Mouse (Mus musculus): ENCODE measurements around the gene Abcb11. TPM values are rescaled to one million over a fixed set of nuclear protein-coding genes. Genes with fewer than 3 reads are reported as not detected.

Abcb11 gene
- polyA plus RNA-seq, 1 experiment from 2014 or later, result 0.11 TPM

- ATAC-seq (ENCODE audit: extremely low read depth, insufficient number of reproducible peaks, low FRiP score, low TSS enrichment), result no peak
- Histone ChIP-seq H3K4me1 (0 out of 2 replicates have a peak, but pooled peaks cover 4% of the 10 kb centered on the region), H3K4me3 (no peak overlapping the region), H3K9ac (no peak overlapping the region), H3K27ac (replicated peaks) (0 out of 2 replicates have a peak overlapping the region, but pooled peaks have one; percentile 8), H3K9me3 (no peaks in the 10 kb centered on the region), H3K4me2 (no peak overlapping the region), H3K27me3 (replicated peaks) (no peaks in the 10 kb centered on the region), H3K36me3 (no peaks in the 10 kb centered on the region)
- 55% methylated on average over 5 of the region's 5 CpGs for WGBS
Observed at GRCm38 (mm10) chr2:69221868-69222416, 120.5 kb downstream of the Abcb11 start.

- H3K9ac ChIP-seq, result no peak overlapping the region
- H3K9me3 ChIP-seq, result no peaks in the 10 kb centered on the region
- no peak overlapping the region for H3K27ac ChIP-seq (replicated peaks)
- no peak overlapping the region for H3K4me2 ChIP-seq
- H3K4me1 ChIP-seq, result no peaks in the 10 kb centered on the region
- 78% methylated on average over 7 of the region's 7 CpGs for whole genome bisulfite sequencing
- ATAC-seq (ENCODE audit: extremely low read depth, insufficient number of reproducible peaks, low FRiP score, low TSS enrichment), result no peak
- no peaks in the 10 kb centered on the region for H3K27me3 ChIP-seq (replicated peaks)
- H3K4me3 ChIP-seq, result no peak overlapping the region
- H3K36me3 ChIP-seq, result no peaks in the 10 kb centered on the region
Observed at GRCm38 (mm10) chr2:69215242-69215641, 127.2 kb downstream of the Abcb11 start.

GRCm38 (mm10) chr2:69212652-69213051, 129.8 kb downstream of the Abcb11 start:
- Histone ChIP-seq H3K4me2 (no peak overlapping the region), H3K4me3 (no peak overlapping the region), H3K27ac (replicated peaks) (no peak overlapping the region), H3K27me3 (replicated peaks) (no peaks in the 10 kb centered on the region), H3K4me1 (no peaks in the 10 kb centered on the region), H3K9me3 (no peaks in the 10 kb centered on the region), H3K9ac (no peak overlapping the region), H3K36me3 (no peaks in the 10 kb centered on the region)
- no peak for ATAC-seq (ENCODE audit: extremely low read depth, insufficient number of reproducible peaks, low FRiP score, low TSS enrichment)
- WGBS, result 65% methylated on average over 10 of the region's 10 CpGs

GRCm38 (mm10) chr2:69210773-69211172, 131.6 kb downstream of the Abcb11 start, which contains the start of gene G6pc2:
Gene G6pc2, plus strand, starts transcription at chr2:69211073.
- Histone ChIP-seq H3K4me1 (0 out of 2 replicates have a peak, but pooled peaks cover 2% of the 10 kb centered on the region), H3K4me3 (no peak within 1 kb of the TSS), H3K9me3 (no peaks in the 10 kb centered on the region), H3K27ac (replicated peaks) (no peak within 1 kb of the TSS), H3K27me3 (replicated peaks) (no peaks in the 10 kb centered on the region), H3K36me3 (no peaks in the 10 kb centered on the region), H3K9ac (no peak within 1 kb of the TSS), H3K4me2 (no peak within 1 kb of the TSS)
- WGBS, result 73% methylated on average over 7 of the region's 7 CpGs
- no peak for ATAC-seq (ENCODE audit: extremely low read depth, insufficient number of reproducible peaks, low FRiP score, low TSS enrichment)

- no peaks in the 10 kb centered on the region for H3K27me3 ChIP-seq (replicated peaks)
- no peak overlapping the region for H3K27ac ChIP-seq (replicated peaks)
- H3K4me1 ChIP-seq, result peaks cover 10% of the 10 kb centered on the region
- H3K36me3 ChIP-seq, result no peaks in the 10 kb centered on the region
- 72% methylated on average over 3 of the region's 3 CpGs for WGBS
- no peak overlapping the region for H3K9ac ChIP-seq
- no peak overlapping the region for H3K4me3 ChIP-seq
- H3K4me2 ChIP-seq, result no peak overlapping the region
- no peaks in the 10 kb centered on the region for H3K9me3 ChIP-seq
- ATAC-seq (ENCODE audit: extremely low read depth, insufficient number of reproducible peaks, low FRiP score, low TSS enrichment), result no peak
Observed at GRCm38 (mm10) chr2:69209684-69210083, 132.7 kb downstream of the Abcb11 start.

GRCm38 (mm10) chr2:69206523-69206922, 135.9 kb downstream of the Abcb11 start:
- Histone ChIP-seq H3K9ac (peak overlapping the region; percentile 53), H3K36me3 (peaks cover 16% of the 10 kb centered on the region), H3K4me1 (peaks cover 13% of the 10 kb centered on the region), H3K9me3 (no peaks in the 10 kb centered on the region), H3K4me3 (peak overlapping the region; percentile 96), H3K27me3 (replicated peaks) (no peaks in the 10 kb centered on the region), H3K27ac (replicated peaks) (no peak overlapping the region), H3K4me2 (peak overlapping the region; percentile 84)
- no peak for ATAC-seq (ENCODE audit: extremely low read depth, insufficient number of reproducible peaks, low FRiP score, low TSS enrichment)
- WGBS, result 17% methylated on average over 7 of the region's 7 CpGs

- Histone ChIP-seq H3K36me3 (peaks cover 23% of the 10 kb centered on the region), H3K27ac (replicated peaks) (peak within 1 kb of the TSS; percentile 84), H3K27me3 (replicated peaks) (no peaks in the 10 kb centered on the region), H3K4me1 (peaks cover 13% of the 10 kb centered on the region), H3K4me3 (peak within 1 kb of the TSS; percentile 96), H3K4me2 (peak within 1 kb of the TSS; percentile 84), H3K9me3 (no peaks in the 10 kb centered on the region), H3K9ac (peak within 1 kb of the TSS; percentile 92)
- under 1% methylated on average over 43 of the region's 46 CpGs for WGBS
- peak; percentile 98 for ATAC-seq (ENCODE audit: extremely low read depth, insufficient number of reproducible peaks, low FRiP score, low TSS enrichment)
Observed at GRCm38 (mm10) chr2:69205791-69206351, 136.5 kb downstream of the Abcb11 start, which contains the start of gene Spc25. Gene Spc25, minus strand, starts transcription at chr2:69206194.

GRCm38 (mm10) chr2:69205185-69205584, 137.2 kb downstream of the Abcb11 start:
- Histone ChIP-seq H3K9me3 (no peaks in the 10 kb centered on the region), H3K27me3 (replicated peaks) (no peaks in the 10 kb centered on the region), H3K36me3 (peaks cover 25% of the 10 kb centered on the region), H3K4me3 (peak overlapping the region; percentile 96), H3K27ac (replicated peaks) (peak overlapping the region; percentile 84), H3K4me2 (peak overlapping the region; percentile 84), H3K4me1 (peaks cover 13% of the 10 kb centered on the region), H3K9ac (peak overlapping the region; percentile 92)
- no peak for ATAC-seq (ENCODE audit: extremely low read depth, insufficient number of reproducible peaks, low FRiP score, low TSS enrichment)
- WGBS, result 22% methylated on average over 6 of the region's 6 CpGs

- no peak overlapping the region for H3K27ac ChIP-seq (replicated peaks)
- H3K4me3 ChIP-seq, result no peak overlapping the region
- H3K4me2 ChIP-seq, result no peak overlapping the region
- H3K9me3 ChIP-seq, result no peaks in the 10 kb centered on the region
- ATAC-seq (ENCODE audit: extremely low read depth, insufficient number of reproducible peaks, low FRiP score, low TSS enrichment), result no peak
- no peak overlapping the region for H3K9ac ChIP-seq
- peaks cover 70% of the 10 kb centered on the region for H3K36me3 ChIP-seq
- H3K27me3 ChIP-seq (replicated peaks), result no peaks in the 10 kb centered on the region
- H3K4me1 ChIP-seq, result no peaks in the 10 kb centered on the region
- WGBS, result 79% methylated on average over 5 of the region's 5 CpGs
Observed at GRCm38 (mm10) chr2:69193555-69193954, 148.9 kb downstream of the Abcb11 start.

GRCm38 (mm10) chr2:69191059-69191458, 151.4 kb downstream of the Abcb11 start:
- ATAC-seq (ENCODE audit: extremely low read depth, insufficient number of reproducible peaks, low FRiP score, low TSS enrichment), result no peak
- H3K27me3 ChIP-seq (replicated peaks), result no peaks in the 10 kb centered on the region
- no peak overlapping the region for H3K4me2 ChIP-seq
- 76% methylated on average over 5 of the region's 5 CpGs for WGBS
- H3K4me1 ChIP-seq, result no peaks in the 10 kb centered on the region
- H3K27ac ChIP-seq (replicated peaks), result no peak overlapping the region
- peaks cover 51% of the 10 kb centered on the region for H3K36me3 ChIP-seq
- no peak overlapping the region for H3K9ac ChIP-seq
- H3K9me3 ChIP-seq, result no peaks in the 10 kb centered on the region
- H3K4me3 ChIP-seq, result no peak overlapping the region

GRCm38 (mm10) chr2:69189222-69189621, 153.2 kb downstream of the Abcb11 start:
- H3K27ac ChIP-seq (replicated peaks), result no peak overlapping the region
- no peak overlapping the region for H3K9ac ChIP-seq
- no peaks in the 10 kb centered on the region for H3K4me1 ChIP-seq
- peaks cover 33% of the 10 kb centered on the region for H3K36me3 ChIP-seq
- H3K4me2 ChIP-seq, result no peak overlapping the region
- 74% methylated on average over 4 of the region's 4 CpGs for WGBS
- no peak for ATAC-seq (ENCODE audit: extremely low read depth, insufficient number of reproducible peaks, low FRiP score, low TSS enrichment)
- H3K27me3 ChIP-seq (replicated peaks), result no peaks in the 10 kb centered on the region
- no peak overlapping the region for H3K4me3 ChIP-seq
- no peaks in the 10 kb centered on the region for H3K9me3 ChIP-seq

- ATAC-seq (ENCODE audit: extremely low read depth, insufficient number of reproducible peaks, low FRiP score, low TSS enrichment), result no peak
- Histone ChIP-seq H3K27me3 (replicated peaks) (no peaks in the 10 kb centered on the region), H3K9me3 (no peaks in the 10 kb centered on the region), H3K4me2 (no peak overlapping the region), H3K9ac (0 out of 2 replicates have a peak overlapping the region, but pooled peaks have one; percentile 33), H3K4me3 (no peak overlapping the region), H3K36me3 (peaks cover 28% of the 10 kb centered on the region), H3K27ac (replicated peaks) (no peak overlapping the region), H3K4me1 (no peaks in the 10 kb centered on the region)
- 83% methylated on average over 6 of the region's 6 CpGs for WGBS
Observed at GRCm38 (mm10) chr2:69188732-69189131, 153.7 kb downstream of the Abcb11 start.
